Mouse (Mus musculus): ENCODE measurements at regions not wholly inside any gene's neighbourhood (a gene's known extent, or its start where the extent isn't known, plus 50 kb on each side); places are given as distances from the start of the nearest gene placed in this dataset.

DNA sequence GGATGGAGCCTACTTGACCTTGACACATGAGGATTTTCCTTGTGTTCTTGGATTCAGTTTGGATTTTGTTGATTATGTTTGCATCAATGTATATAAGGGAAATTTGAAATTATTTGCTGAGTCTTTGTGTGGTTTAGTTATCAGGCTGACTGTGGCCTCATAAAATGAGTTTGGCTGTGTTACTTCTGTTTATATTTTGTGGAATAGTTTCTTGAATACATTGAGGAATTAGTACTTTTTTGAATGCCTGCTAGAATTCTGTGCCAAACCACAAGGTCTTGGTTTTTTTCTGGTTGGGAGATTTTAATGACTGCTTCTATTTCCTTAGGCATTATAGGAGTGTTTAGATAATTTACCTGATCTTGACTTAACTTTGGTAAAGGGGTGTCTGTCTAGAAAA lies 1018.5 kb downstream of the Zpld1 start:
- H3K4me3 ChIP-seq = no peak overlapping the region
- no peak for ATAC-seq (replicated peaks)

DNA sequence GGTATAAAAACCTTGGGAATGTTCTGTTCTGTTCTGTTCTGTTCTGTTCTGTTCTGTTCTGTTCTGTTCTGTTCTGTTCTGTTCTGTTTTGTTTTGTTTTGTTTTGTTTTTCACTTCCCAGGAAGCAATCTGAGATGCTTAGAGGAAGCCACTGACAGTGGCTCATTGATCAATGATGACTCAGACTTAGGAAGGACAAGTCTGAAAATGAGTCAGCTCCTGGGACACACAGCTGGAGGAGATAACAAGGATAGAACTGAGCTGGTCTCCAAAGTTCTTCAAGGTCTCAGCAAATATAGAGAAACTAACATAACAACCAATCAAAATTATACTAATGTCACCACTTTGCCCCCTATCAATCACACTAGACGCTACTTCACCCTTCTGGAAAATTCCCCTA lies 1033.9 kb downstream of the Zpld1 start:
- no peaks in the 10 kb centered on the region for H3K9me3 ChIP-seq
- H3K27me3 ChIP-seq (replicated peaks) = no peaks in the 10 kb centered on the region
- no peaks in the 10 kb centered on the region for H3K4me1 ChIP-seq
- WGBS = 82% methylated on average over 1 of the region's 1 CpGs
- no peak overlapping the region for H3K27ac ChIP-seq
- no peaks in the 10 kb centered on the region for H3K36me3 ChIP-seq (replicated peaks)
- H3K9ac ChIP-seq = no peak overlapping the region
- ATAC-seq (replicated peaks) = no peak
- H3K4me3 ChIP-seq = no peak overlapping the region
- no peak overlapping the region for H3K4me2 ChIP-seq

More for the DNA sequence above, 1018.5 kb downstream of the Zpld1 start:
- Histone ChIP-seq H3K9ac (no peak overlapping the region), H3K36me3 (replicated peaks) (no peaks in the 10 kb centered on the region), H3K4me1 (no peaks in the 10 kb centered on the region), H3K4me2 (no peak overlapping the region), H3K27me3 (replicated peaks) (no peaks in the 10 kb centered on the region), H3K9me3 (no peaks in the 10 kb centered on the region), H3K27ac (no peak overlapping the region)

DNA sequence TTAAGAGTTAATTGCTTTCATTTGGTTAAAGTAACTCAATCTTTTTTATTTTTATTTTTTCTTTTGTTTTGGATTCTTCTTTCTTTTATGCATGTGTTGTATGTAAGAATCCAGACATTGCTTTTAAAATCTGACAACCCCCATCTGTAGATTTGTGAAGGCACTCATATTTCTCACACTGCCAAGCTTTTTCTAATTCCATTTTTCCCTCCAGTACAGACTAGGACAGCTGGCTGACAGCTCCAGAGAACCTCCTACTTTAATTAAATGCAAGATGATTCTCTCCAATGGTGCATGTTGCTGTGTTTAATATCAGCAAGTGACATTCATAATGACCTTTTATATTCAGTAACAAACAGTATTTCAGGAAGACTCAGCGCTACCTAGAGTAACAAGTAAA lies 1038.5 kb downstream of the Zpld1 start:
- WGBS = 84% methylated on average over 1 of the region's 1 CpGs
- ATAC-seq (replicated peaks) = no peak; the same call in 1 of the 2 replicates
- no peaks in the 10 kb centered on the region for H3K9me3 ChIP-seq
- no peak overlapping the region for H3K27ac ChIP-seq
- no peak overlapping the region for H3K4me2 ChIP-seq
- no peaks in the 10 kb centered on the region for H3K4me1 ChIP-seq
- no peaks in the 10 kb centered on the region for H3K27me3 ChIP-seq (replicated peaks)
- no peak overlapping the region for H3K9ac ChIP-seq
- no peaks in the 10 kb centered on the region for H3K36me3 ChIP-seq (replicated peaks)
- no peak overlapping the region for H3K4me3 ChIP-seq

DNA sequence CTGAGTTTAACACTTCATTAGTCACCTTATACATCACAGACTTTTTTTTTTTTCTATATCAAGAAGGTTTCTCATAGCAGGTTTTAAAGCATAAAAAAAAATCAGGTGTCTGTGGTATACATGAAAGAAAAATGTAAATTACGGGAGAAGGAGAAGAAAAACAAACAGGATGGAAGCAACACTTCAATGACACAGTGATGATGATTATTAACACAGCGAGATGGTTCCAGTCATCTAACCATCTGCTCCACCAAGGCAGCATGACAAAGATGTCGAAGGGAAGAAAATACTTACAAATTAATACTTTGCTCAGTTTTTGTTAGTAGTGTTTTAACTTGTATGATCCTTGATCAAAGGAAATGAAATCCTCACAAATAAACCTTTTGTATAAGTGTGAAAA lies 1050.9 kb downstream of the Zpld1 start:
- Histone ChIP-seq H3K4me1 (no peaks in the 10 kb centered on the region), H3K36me3 (replicated peaks) (no peaks in the 10 kb centered on the region), H3K9me3 (no peaks in the 10 kb centered on the region), H3K9ac (no peak overlapping the region), H3K27me3 (replicated peaks) (no peaks in the 10 kb centered on the region), H3K4me2 (no peak overlapping the region), H3K27ac (no peak overlapping the region), H3K4me3 (no peak overlapping the region)
- WGBS = 77% methylated on average over 3 of the region's 3 CpGs
- no peak for ATAC-seq (replicated peaks)

DNA sequence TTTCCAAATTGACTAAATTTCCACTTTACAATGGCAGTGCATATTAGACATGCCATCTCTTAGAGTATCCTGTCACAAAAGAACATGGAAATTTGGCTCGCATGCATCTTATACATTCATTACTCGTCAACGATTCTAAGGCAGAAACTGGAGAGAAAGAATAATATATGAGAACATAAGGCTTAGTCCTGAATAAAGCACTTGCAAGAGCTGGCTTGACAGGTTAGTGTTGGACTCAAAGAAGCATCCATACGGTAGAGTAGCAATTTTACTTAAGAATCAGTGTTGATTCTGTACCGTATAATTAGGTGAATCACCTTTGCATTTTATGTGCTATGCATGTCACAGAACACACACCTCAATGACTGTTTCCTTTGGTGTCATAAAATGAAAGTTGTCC lies 1051.4 kb downstream of the Zpld1 start:
- no peak for ATAC-seq (replicated peaks)
- Histone ChIP-seq H3K4me3 (no peak overlapping the region), H3K27ac (no peak overlapping the region), H3K9ac (no peak overlapping the region), H3K4me2 (no peak overlapping the region), H3K4me1 (no peaks in the 10 kb centered on the region), H3K9me3 (no peaks in the 10 kb centered on the region), H3K36me3 (replicated peaks) (no peaks in the 10 kb centered on the region), H3K27me3 (replicated peaks) (no peaks in the 10 kb centered on the region)
- WGBS = 80% methylated on average over 5 of the region's 5 CpGs

DNA sequence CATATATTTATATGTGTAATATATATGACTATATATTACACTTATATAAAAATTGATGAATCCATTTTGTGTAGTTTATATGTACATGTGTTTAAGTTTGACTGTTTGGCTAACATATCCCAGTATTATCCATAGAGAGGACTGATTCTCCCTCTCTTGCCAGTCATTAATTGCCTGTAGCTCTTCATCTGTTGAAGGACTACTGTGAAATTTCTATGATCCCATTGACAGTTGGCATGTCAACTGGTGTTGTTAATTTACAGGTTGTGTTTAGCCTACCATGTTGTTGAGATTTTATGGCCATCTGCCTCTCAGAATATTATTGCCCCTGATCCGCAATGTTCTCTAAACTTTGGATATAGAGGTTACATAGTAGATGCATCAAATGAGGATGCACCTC lies 1058.3 kb downstream of the Zpld1 start:
- H3K9ac ChIP-seq = no peak overlapping the region
- H3K4me2 ChIP-seq = no peak overlapping the region
- no peak overlapping the region for H3K4me3 ChIP-seq
- WGBS = 97% methylated on average over 1 of the region's 1 CpGs
- H3K36me3 ChIP-seq (replicated peaks) = no peaks in the 10 kb centered on the region
- no peak for ATAC-seq (replicated peaks)
- H3K4me1 ChIP-seq = no peaks in the 10 kb centered on the region
- H3K27me3 ChIP-seq (replicated peaks) = no peaks in the 10 kb centered on the region
- H3K9me3 ChIP-seq = no peaks in the 10 kb centered on the region
- H3K27ac ChIP-seq = no peak overlapping the region

DNA sequence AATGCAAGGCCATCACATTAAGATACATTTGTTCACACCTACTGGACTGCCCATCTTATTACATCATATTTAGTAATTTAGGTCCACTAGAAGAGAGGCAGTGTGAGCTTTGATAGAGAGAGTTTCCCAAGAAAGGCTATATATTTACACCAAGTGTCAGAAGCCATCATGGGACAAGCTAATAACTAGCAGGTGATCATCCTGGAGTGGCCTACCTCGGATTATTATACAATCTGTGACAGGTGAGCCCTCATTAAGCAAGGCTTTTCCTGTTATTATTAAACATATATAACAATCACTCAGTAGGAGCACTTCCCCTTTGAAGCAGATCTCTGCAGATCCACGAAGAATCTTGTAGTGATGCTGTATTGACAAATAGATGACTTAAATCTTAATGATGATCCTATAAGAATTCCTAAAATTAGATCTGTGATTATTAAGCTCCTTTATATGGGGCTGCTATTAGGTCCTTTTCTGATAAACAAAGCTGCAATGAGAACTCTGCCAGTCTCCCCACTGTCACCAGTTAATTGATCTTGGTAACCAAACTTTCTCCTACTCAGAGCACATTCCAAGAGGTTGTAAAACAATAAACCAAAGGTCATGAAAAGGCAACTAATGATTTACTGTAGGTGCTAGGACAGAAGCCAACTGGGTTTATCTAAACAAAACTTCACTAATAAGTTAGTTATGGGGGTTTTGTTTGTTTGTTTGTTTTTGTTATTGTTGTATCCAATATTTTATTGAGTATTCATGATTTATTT lies 1068.2 kb downstream of the Zpld1 start:
- Histone ChIP-seq H3K36me3 (replicated peaks) (no peaks in the 10 kb centered on the region), H3K9me3 (no peaks in the 10 kb centered on the region), H3K4me2 (no peak overlapping the region), H3K27me3 (replicated peaks) (no peaks in the 10 kb centered on the region), H3K27ac (no peak overlapping the region), H3K4me1 (no peaks in the 10 kb centered on the region), H3K9ac (no peak overlapping the region), H3K4me3 (no peak overlapping the region)
- no peak for ATAC-seq (replicated peaks)
- 83% methylated on average over 2 of the region's 2 CpGs for WGBS

DNA sequence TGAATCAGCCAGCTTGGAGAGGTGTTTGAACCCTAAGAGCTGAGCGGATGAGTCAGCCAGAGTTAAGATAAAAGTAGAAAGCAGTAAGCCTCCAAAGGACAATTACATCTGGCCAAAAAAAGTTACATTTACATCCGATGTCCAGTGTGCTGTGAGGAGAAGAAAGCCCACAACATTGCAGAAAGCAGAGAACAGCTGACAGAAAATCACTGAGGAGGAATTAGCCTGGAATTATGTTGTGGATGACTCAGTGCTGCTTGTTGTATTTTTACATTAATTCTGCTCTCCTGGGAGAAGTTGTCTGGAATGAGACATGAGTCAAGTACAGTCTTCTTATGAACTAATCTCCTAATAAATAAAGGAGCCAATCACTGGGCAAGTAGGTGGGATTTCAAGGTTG lies 1071.6 kb downstream of the Zpld1 start:
- H3K4me1 ChIP-seq = no peaks in the 10 kb centered on the region
- no peak overlapping the region for H3K27ac ChIP-seq
- H3K27me3 ChIP-seq (replicated peaks) = no peaks in the 10 kb centered on the region
- ATAC-seq (replicated peaks) = no peak
- no peaks in the 10 kb centered on the region for H3K9me3 ChIP-seq
- 92% methylated on average over 2 of the region's 2 CpGs for WGBS
- no peak overlapping the region for H3K4me3 ChIP-seq
- H3K36me3 ChIP-seq (replicated peaks) = no peaks in the 10 kb centered on the region
- no peak overlapping the region for H3K4me2 ChIP-seq
- no peak overlapping the region for H3K9ac ChIP-seq

DNA sequence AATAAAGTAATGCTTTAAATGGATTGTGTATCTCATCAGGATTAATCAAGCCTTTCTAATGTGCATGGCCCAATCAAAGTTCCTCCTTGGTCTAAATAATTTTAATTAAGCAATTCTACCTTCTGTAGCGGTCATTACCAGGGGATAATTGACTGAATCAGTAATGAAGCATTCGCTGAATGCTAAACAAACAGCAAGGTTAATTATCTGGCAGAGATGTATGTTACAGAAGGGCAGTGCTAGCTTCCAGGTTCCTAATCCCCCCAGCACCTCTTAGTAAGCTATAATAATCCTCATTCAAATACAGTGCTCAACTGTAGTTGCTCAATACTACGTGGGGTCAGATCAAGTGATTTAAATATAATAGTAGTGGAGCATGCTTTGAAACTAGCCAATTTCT lies 1102.6 kb downstream of the Zpld1 start:
- WGBS = 42% methylated on average over 3 of the region's 3 CpGs
- H3K4me1 ChIP-seq = no peaks in the 10 kb centered on the region
- H3K27me3 ChIP-seq (replicated peaks) = no peaks in the 10 kb centered on the region
- no peaks in the 10 kb centered on the region for H3K36me3 ChIP-seq (replicated peaks)
- H3K9ac ChIP-seq = no peak overlapping the region
- peak; percentile 50 for ATAC-seq (replicated peaks)
- no peaks in the 10 kb centered on the region for H3K9me3 ChIP-seq
- H3K4me3 ChIP-seq = no peak overlapping the region
- H3K4me2 ChIP-seq = no peak overlapping the region
- H3K27ac ChIP-seq = no peak overlapping the region

DNA sequence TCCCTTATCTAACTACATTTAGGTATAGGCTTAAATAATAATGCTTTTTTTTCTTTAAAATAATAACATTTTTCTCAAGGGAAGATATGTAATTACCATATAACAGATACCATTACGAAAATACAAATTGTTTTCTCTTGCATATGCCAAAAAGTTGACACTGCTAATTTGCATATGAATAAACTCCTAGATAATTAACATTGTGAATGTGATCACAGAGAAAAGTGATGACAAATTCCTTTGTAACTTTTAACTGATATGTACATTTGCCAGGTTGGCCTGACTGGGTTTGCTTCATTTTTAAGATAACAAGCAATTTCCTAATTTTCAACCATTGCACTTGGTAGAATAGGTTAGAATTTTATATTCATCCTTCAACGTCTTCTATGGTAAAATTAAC lies 1103.1 kb downstream of the Zpld1 start:
- H3K4me2 ChIP-seq = no peak overlapping the region
- H3K27ac ChIP-seq = no peak overlapping the region
- ATAC-seq (replicated peaks) = no peak
- 58% methylated on average over 2 of the region's 2 CpGs for WGBS
- no peaks in the 10 kb centered on the region for H3K9me3 ChIP-seq
- no peak overlapping the region for H3K4me3 ChIP-seq
- no peak overlapping the region for H3K9ac ChIP-seq
- H3K27me3 ChIP-seq (replicated peaks) = no peaks in the 10 kb centered on the region
- H3K4me1 ChIP-seq = no peaks in the 10 kb centered on the region
- no peaks in the 10 kb centered on the region for H3K36me3 ChIP-seq (replicated peaks)

Measured in midbrain, embryonic 15.5 days (tissue).